Mouse (Mus musculus): ENCODE measurements at regions not wholly inside any gene's neighbourhood (a gene's known extent, or its start where the extent isn't known, plus 50 kb on each side); places are given as distances from the start of the nearest gene placed in this dataset.
A peak's percentile ranks its signal among the peaks of the same experiment; 100 is the strongest.

- TF ChIP-seq CTCF (IDR thresholded peaks at IDR 0.05; ENCODE audit: low read depth, low read length) (no peak), POLR2A (IDR thresholded peaks at IDR 0.05; ENCODE audit: extremely low read depth, insufficient read depth, low read length) (no peak)
- WGBS = 69% methylated on average over 5 of the region's 5 CpGs
- no peak for DNase-seq (ENCODE audit: extremely low read depth, low read depth, low spot score)
- no peaks in the 10 kb centered on the region; the same call in 1 of the 2 replicates for H3K4me1 ChIP-seq (ENCODE audit: control insufficient read depth, insufficient read depth, low read length)
- H3K79me2 ChIP-seq (ENCODE audit: control insufficient read depth, insufficient read depth, low read length) = no peaks in the 10 kb centered on the region
- no peak overlapping the region for H3K9ac ChIP-seq (ENCODE audit: low read depth, low read length)
- no peak overlapping the region for H3K4me3 ChIP-seq (ENCODE audit: insufficient read depth, low read depth, low read length)
- no peak overlapping the region for H3K27ac ChIP-seq (replicated peaks; ENCODE audit: insufficient read depth, low read depth, low read length)
- no peaks in the 10 kb centered on the region for H3K27me3 ChIP-seq (ENCODE audit: control insufficient read depth, insufficient read depth, low read length)
- H3K36me3 ChIP-seq (ENCODE audit: control insufficient read depth, insufficient read depth, low read length) = no peaks in the 10 kb centered on the region
Observed at GRCm38 (mm10) chr3:119944115-119944514, 159.8 kb upstream of the Ptbp2 start.

GRCm38 (mm10) chr3:119939091-119939490 is 154.8 kb upstream of the Ptbp2 start:
- no peak overlapping the region for H3K9ac ChIP-seq (ENCODE audit: low read depth, low read length)
- H3K4me3 ChIP-seq (ENCODE audit: insufficient read depth, low read depth, low read length) = no peak overlapping the region
- peak; percentile 16 for DNase-seq (ENCODE audit: extremely low read depth, low read depth, low spot score)
- WGBS = 74% methylated on average over 1 of the region's 1 CpGs
- no peak for TF ChIP-seq POLR2A (IDR thresholded peaks at IDR 0.05; ENCODE audit: extremely low read depth, insufficient read depth, low read length)
- TF ChIP-seq CTCF (IDR thresholded peaks at IDR 0.05; ENCODE audit: low read depth, low read length) = no peak
- H3K4me1 ChIP-seq (ENCODE audit: control insufficient read depth, insufficient read depth, low read length) = no peaks in the 10 kb centered on the region
- H3K79me2 ChIP-seq (ENCODE audit: control insufficient read depth, insufficient read depth, low read length) = no peaks in the 10 kb centered on the region
- no peaks in the 10 kb centered on the region for H3K36me3 ChIP-seq (ENCODE audit: control insufficient read depth, insufficient read depth, low read length)
- H3K27ac ChIP-seq (replicated peaks; ENCODE audit: insufficient read depth, low read depth, low read length) = no peak overlapping the region
- H3K27me3 ChIP-seq (ENCODE audit: control insufficient read depth, insufficient read depth, low read length) = no peaks in the 10 kb centered on the region

DNA sequence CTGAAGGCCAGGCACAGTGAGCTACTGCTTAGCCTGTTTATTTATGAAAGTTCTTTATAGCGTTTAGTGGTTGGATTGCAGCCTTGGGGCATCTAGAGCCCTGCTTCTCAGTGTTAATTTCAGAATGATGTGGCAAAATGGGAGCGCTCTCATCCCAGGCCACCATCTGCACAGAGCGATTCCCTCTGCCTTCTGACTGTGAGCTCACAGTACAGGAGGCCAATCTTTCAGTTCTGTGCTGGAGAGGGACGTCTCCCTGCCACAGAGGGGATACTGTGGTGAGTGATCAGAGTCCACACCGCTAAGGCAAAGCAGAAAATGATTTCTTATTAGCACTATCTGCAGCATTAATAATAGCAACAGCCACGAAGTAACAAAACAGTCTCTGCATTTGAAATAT is 154.2 kb upstream of the Ptbp2 start:
- Histone ChIP-seq H3K4me1 (ENCODE audit: control insufficient read depth, insufficient read depth, low read length) (no peaks in the 10 kb centered on the region; the same call in 1 of the 2 replicates), H3K4me3 (ENCODE audit: insufficient read depth, low read depth, low read length) (no peak overlapping the region), H3K9ac (ENCODE audit: low read depth, low read length) (no peak overlapping the region), H3K27me3 (ENCODE audit: control insufficient read depth, insufficient read depth, low read length) (no peaks in the 10 kb centered on the region), H3K36me3 (ENCODE audit: control insufficient read depth, insufficient read depth, low read length) (no peaks in the 10 kb centered on the region), H3K79me2 (ENCODE audit: control insufficient read depth, insufficient read depth, low read length) (no peaks in the 10 kb centered on the region), H3K27ac (replicated peaks; ENCODE audit: insufficient read depth, low read depth, low read length) (no peak overlapping the region)
- TF ChIP-seq CTCF (IDR thresholded peaks at IDR 0.05; ENCODE audit: low read depth, low read length) = no peak
- TF ChIP-seq POLR2A (IDR thresholded peaks at IDR 0.05; ENCODE audit: extremely low read depth, insufficient read depth, low read length) = no peak
- DNase-seq (ENCODE audit: extremely low read depth, low read depth, low spot score) = no peak
- WGBS = 75% methylated on average over 6 of the region's 6 CpGs

- no peak overlapping the region for H3K4me3 ChIP-seq (ENCODE audit: insufficient read depth, low read depth, low read length)
- H3K27me3 ChIP-seq (ENCODE audit: control insufficient read depth, insufficient read depth, low read length) = no peaks in the 10 kb centered on the region
- H3K4me1 ChIP-seq (ENCODE audit: control insufficient read depth, insufficient read depth, low read length) = peaks cover 2% of the 10 kb centered on the region; the same call in 1 of the 2 replicates
- H3K27ac ChIP-seq (replicated peaks; ENCODE audit: insufficient read depth, low read depth, low read length) = no peak overlapping the region
- no peaks in the 10 kb centered on the region for H3K36me3 ChIP-seq (ENCODE audit: control insufficient read depth, insufficient read depth, low read length)
- H3K9ac ChIP-seq (ENCODE audit: low read depth, low read length) = no peak overlapping the region
- TF ChIP-seq POLR2A (IDR thresholded peaks at IDR 0.05; ENCODE audit: extremely low read depth, insufficient read depth, low read length) (no peak), CTCF (IDR thresholded peaks at IDR 0.05; ENCODE audit: low read depth, low read length) (no peak)
- DNase-seq (ENCODE audit: extremely low read depth, low read depth, low spot score) = no peak
- H3K79me2 ChIP-seq (ENCODE audit: control insufficient read depth, insufficient read depth, low read length) = no peaks in the 10 kb centered on the region
- 87% methylated on average over 1 of the region's 1 CpGs for WGBS
Observed at GRCm38 (mm10) chr3:119936526-119936925, 152.3 kb upstream of the Ptbp2 start.

- peaks cover 2% of the 10 kb centered on the region; the same call in 1 of the 2 replicates for H3K4me1 ChIP-seq (ENCODE audit: control insufficient read depth, insufficient read depth, low read length)
- DNase-seq (ENCODE audit: extremely low read depth, low read depth, low spot score) = peak; percentile 83
- H3K27me3 ChIP-seq (ENCODE audit: control insufficient read depth, insufficient read depth, low read length) = no peaks in the 10 kb centered on the region
- no peak overlapping the region for H3K4me3 ChIP-seq (ENCODE audit: insufficient read depth, low read depth, low read length)
- no peak overlapping the region for H3K27ac ChIP-seq (replicated peaks; ENCODE audit: insufficient read depth, low read depth, low read length)
- H3K36me3 ChIP-seq (ENCODE audit: control insufficient read depth, insufficient read depth, low read length) = no peaks in the 10 kb centered on the region
- no peaks in the 10 kb centered on the region for H3K79me2 ChIP-seq (ENCODE audit: control insufficient read depth, insufficient read depth, low read length)
- WGBS = 12% methylated on average over 5 of the region's 5 CpGs
- H3K9ac ChIP-seq (ENCODE audit: low read depth, low read length) = no peak overlapping the region
- no peak for TF ChIP-seq CTCF (IDR thresholded peaks at IDR 0.05; ENCODE audit: low read depth, low read length)
- no peak for TF ChIP-seq POLR2A (IDR thresholded peaks at IDR 0.05; ENCODE audit: extremely low read depth, insufficient read depth, low read length)
Observed at GRCm38 (mm10) chr3:119933049-119933511, 148.8 kb upstream of the Ptbp2 start.

DNA sequence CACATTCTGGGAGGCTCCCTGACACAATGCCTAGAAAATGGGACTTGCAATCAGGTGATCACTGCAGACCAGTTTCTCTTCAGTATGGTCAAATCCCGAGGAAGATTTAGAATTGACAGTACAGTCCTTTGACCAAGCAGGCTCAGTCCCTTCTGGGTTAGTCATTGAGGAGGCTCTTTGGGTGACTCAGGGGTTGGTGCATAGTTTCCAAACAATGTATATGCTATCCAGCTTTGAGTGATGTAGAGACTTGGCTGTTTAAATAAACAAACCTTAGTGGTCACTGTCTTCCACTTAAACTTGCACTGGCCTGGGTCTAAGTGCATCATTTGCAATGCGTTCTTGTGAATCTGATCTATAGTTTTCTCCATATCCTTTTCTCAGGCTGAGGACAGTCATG is 144.0 kb upstream of the Ptbp2 start:
- Histone ChIP-seq H3K36me3 (ENCODE audit: control insufficient read depth, insufficient read depth, low read length) (no peaks in the 10 kb centered on the region), H3K27me3 (ENCODE audit: control insufficient read depth, insufficient read depth, low read length) (no peaks in the 10 kb centered on the region), H3K79me2 (ENCODE audit: control insufficient read depth, insufficient read depth, low read length) (no peaks in the 10 kb centered on the region), H3K4me1 (ENCODE audit: control insufficient read depth, insufficient read depth, low read length) (peaks cover 2% of the 10 kb centered on the region; the same call in 1 of the 2 replicates), H3K4me3 (ENCODE audit: insufficient read depth, low read depth, low read length) (no peak overlapping the region), H3K9ac (ENCODE audit: low read depth, low read length) (no peak overlapping the region), H3K27ac (replicated peaks; ENCODE audit: insufficient read depth, low read depth, low read length) (no peak overlapping the region)
- no peak for DNase-seq (ENCODE audit: extremely low read depth, low read depth, low spot score)
- TF ChIP-seq POLR2A (IDR thresholded peaks at IDR 0.05; ENCODE audit: extremely low read depth, insufficient read depth, low read length) (no peak), CTCF (IDR thresholded peaks at IDR 0.05; ENCODE audit: low read depth, low read length) (no peak)
- 80% methylated on average over 2 of the region's 2 CpGs for WGBS

All from liver, adult 2 months (tissue).